Mouse (Mus musculus) hindbrain, embryonic 11.5 days (tissue): ENCODE results near the gene Olfm4. TPM values are rescaled to one million over a fixed set of nuclear protein-coding genes. Genes with fewer than 3 reads are reported as not detected.
A peak's percentile ranks its signal among the peaks of the same experiment; 100 is the strongest.

Experiments used
- ATAC-seq: fragments of 200-750 bp; cut with Nextera tagmentation; 2 replicates; pipeline ENCODE4 v1.8.0; 2017; ENCODE audit warnings: mild to moderate bottlenecking, moderate TSS enrichment, moderate library complexity; ENCODE audit not compliant: low FRiP score
- DNase-seq: peaks from one replicate; pipeline ENCODE4 v3.0.0-alpha.2; 2015; ENCODE audit warnings: low spot score
- H3K27ac ChIP-seq: fragments of 300-500 bp; sonication (generic); 2 replicates; pipeline ENCODE4 v1.5.1; 2014; ENCODE audit warnings: mild to moderate bottlenecking, low read depth, low read length
- H3K27me3 ChIP-seq: fragments of 300-500 bp; sonication (generic); 2 replicates; pipeline ENCODE4 v1.6.1; 2014; ENCODE audit warnings: mild to moderate bottlenecking, low read length, moderate library complexity, mixed read lengths; ENCODE audit not compliant: control insufficient read depth, insufficient read depth
- H3K36me3 ChIP-seq: fragments of 300-500 bp; sonication (generic); 2 replicates; pipeline ENCODE4 v1.6.1; 2014; ENCODE audit warnings: mild to moderate bottlenecking, low read length, moderate library complexity, mixed read lengths; ENCODE audit not compliant: control insufficient read depth, insufficient read depth
- H3K4me1 ChIP-seq: fragments of 300-500 bp; sonication (generic); replicated peaks from 2 replicates; pipeline ENCODE4 v1.6.1; 2014; ENCODE audit warnings: low read length, mixed read lengths; ENCODE audit not compliant: control insufficient read depth, insufficient read depth
- H3K4me2 ChIP-seq: fragments of 300-500 bp; sonication (generic); replicated peaks from 2 replicates; pipeline ENCODE4 v1.6.1; 2014; ENCODE audit warnings: mild to moderate bottlenecking, low read depth, low read length
- H3K4me3 ChIP-seq: fragments of 300-500 bp; sonication (generic); 2 replicates; pipeline ENCODE4 v1.5.1; 2014; ENCODE audit warnings: low read depth, low read length
- H3K9ac ChIP-seq: fragments of 300-500 bp; sonication (generic); 2 replicates; pipeline ENCODE4 v1.6.1; 2014; ENCODE audit warnings: low read depth, low read length
- H3K9me3 ChIP-seq: fragments of 300-500 bp; sonication (generic); 2 replicates; pipeline ENCODE4 v1.6.1; 2016; ENCODE audit warnings: low read length; ENCODE audit not compliant: control insufficient read depth
- WGBS: fragments of 180-500 bp; shearing (Covaris S2); extraction: QIAGEN DNeasy Blood & Tissue Kit; methylation state at CpG from one replicate; pipeline ENCODE4 v1.1.7; 2014; 5-methylcytosine and 5-hydroxymethylcytosine counted together
- polyA plus RNA-seq: library from polyadenylated mRNA; unstranded; fragments of >200 nt; fragmentation: Nextera tagmentation; extraction: Ambion mirVana; gene quantifications from 2 replicates; pipeline ENCODE4 v1.2.1, GENCODE M21; 2014

The Olfm4 gene
- polyA plus RNA-seq, 1 experiment from 2014 or later = 0.49 TPM

DNA sequence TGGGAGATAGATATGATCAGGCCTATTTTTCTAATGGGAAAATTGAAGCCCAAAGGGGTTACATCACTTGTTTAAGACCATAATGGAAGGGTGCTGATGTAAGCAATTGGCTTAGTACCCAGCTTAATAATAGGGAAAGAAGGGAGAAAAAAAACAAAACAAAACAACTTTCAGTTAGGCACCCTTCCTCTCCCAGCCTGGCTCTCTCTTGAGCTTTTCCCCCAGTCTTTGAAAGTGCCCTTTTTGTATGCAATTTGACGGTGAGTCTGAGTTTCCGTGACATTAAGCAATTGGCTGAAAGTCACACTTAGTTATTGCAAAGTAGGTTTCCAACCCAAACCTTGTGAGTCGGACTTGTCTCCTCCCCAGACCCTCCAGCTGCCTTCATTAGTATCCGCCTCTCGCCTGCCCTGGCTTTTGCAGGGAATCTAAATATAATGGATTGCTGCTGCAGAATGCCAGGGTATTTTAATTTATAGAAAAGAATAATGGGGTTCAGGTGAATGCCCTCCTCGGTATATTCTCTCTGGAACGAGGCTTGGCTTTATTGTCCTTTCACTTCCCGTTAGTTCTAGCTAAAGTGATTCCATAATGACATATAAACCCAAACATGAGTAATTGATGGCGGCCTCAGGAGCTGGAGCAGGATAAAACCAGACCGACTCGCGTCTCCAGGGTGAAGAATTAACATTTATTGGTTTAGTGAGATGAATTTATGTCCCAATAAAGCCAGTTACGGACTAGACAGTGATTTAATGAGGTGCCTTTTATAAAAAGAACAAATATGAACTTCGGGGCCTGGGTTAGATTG lies 12.7 kb upstream of the Olfm4 start:
- Histone ChIP-seq H3K4me2 (no peak overlapping the region), H3K27ac (no peak overlapping the region), H3K9ac (no peak overlapping the region), H3K4me1 (no peaks in the 10 kb centered on the region), H3K36me3 (no peaks in the 10 kb centered on the region), H3K4me3 (no peak overlapping the region), H3K27me3 (no peaks in the 10 kb centered on the region), H3K9me3 (no peaks in the 10 kb centered on the region)
- 65% methylated on average over 14 of the region's 14 CpGs for WGBS
- 0 out of 2 replicates have a peak, but pooled peaks have one; percentile 35 for ATAC-seq
- peak; percentile 5 for DNase-seq

DNA sequence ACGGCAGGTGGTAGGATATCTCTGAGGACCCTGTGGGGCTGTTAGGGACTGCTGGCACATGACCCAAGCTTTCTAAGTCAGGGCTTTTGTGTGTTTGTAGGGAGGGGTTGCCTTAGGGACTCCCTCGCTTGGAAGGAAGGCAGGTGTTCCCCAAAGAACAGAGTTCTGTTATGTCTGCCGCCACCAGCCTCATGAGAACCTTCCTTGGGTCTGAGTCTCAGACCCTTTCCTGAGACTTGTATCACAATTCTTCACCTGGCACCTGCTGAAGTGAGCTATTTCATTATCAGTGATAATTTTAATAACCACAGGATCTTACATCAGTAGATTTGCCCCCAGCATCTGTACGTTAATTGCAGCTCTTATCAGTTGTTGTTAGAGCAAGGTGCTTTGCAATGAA lies 2.4 kb upstream of the Olfm4 start:
- H3K4me2 ChIP-seq = no peak overlapping the region
- no peak overlapping the region for H3K4me3 ChIP-seq
- no peaks in the 10 kb centered on the region for H3K36me3 ChIP-seq
- DNase-seq (no peak), ATAC-seq (no peak)
- H3K9ac ChIP-seq = no peak overlapping the region
- no peaks in the 10 kb centered on the region for H3K4me1 ChIP-seq
- WGBS = 86% methylated on average over 4 of the region's 4 CpGs
- no peak overlapping the region for H3K27ac ChIP-seq
- H3K27me3 ChIP-seq = no peaks in the 10 kb centered on the region
- no peaks in the 10 kb centered on the region for H3K9me3 ChIP-seq

DNA sequence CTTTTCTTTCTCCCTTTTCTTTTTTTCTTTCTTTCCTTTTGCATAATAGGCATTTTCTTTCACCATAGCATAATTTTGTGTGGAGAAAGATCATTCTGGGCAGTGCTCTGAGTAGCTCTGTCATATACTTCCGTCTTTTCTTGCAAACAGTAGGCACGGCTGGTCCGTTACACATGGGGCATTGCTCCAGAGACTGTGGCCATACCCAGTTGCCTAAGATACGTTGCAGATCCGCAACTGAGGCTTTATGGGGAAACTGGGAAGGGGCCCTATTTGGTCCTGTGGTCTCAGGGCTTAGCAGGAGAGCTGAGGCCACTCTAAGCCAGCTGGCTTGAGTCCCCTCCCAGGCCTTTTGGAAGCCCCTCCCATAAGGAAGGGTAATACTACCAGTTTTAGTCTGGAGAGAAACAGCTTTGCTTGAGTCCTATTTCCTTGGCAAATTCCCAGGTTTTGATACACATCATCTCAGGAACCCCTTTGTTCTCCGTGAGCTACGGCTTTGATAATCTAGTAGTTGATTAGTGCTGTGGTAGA lies 1.3 kb downstream of the Olfm4 start:
- Histone ChIP-seq H3K27me3 (no peaks in the 10 kb centered on the region), H3K9ac (no peak overlapping the region), H3K4me2 (no peak overlapping the region), H3K27ac (no peak overlapping the region), H3K36me3 (no peaks in the 10 kb centered on the region), H3K4me3 (no peak overlapping the region), H3K4me1 (no peaks in the 10 kb centered on the region), H3K9me3 (no peaks in the 10 kb centered on the region)
- ATAC-seq (no peak), DNase-seq (no peak)
- WGBS = 89% methylated on average over 7 of the region's 7 CpGs

DNA sequence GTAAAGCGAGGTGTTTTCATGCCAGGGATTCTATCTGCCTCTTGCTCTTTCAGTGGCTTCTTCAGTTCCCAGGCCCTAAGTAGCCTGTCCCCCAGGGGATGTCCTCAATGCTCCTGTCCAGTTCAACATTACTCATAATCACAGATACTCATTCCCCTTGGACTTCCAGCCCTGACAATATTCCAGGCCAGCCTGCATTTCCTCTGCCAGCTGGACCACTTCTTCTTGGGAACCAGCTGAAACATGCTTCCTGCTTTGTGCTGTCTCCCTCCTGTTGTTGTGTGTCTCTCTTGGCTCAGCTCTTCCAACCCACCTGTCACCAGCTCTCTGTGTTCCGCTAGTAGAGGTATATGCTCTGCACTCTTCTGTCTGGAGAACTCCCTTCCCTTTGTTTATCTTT lies 1.8 kb downstream of the Olfm4 start:
- Histone ChIP-seq H3K4me2 (no peak overlapping the region), H3K9ac (no peak overlapping the region), H3K4me1 (no peaks in the 10 kb centered on the region), H3K9me3 (no peaks in the 10 kb centered on the region), H3K27me3 (no peaks in the 10 kb centered on the region), H3K4me3 (no peak overlapping the region), H3K36me3 (no peaks in the 10 kb centered on the region), H3K27ac (no peak overlapping the region)
- no peak for DNase-seq
- 96% methylated on average over 2 of the region's 2 CpGs for whole genome bisulfite sequencing
- no peak for ATAC-seq

DNA sequence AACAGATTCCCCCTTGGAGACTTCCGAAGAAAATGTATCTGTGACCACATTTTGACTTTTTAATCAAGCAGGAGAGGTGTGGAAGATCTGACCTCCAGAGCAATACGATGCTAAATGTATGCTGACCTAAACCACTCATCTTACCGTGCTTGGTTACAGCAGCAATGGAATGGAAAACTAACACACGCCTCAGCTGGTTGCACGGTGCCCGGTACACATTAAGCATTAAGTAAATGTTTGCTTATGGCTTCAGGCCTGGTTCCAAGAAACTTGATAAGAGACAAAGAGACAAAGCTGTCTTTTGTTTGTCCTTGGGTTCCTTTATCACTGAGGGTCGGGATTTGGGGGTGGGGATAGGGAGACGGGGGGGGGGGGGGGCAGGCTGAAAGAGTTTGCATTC lies 3.0 kb downstream of the Olfm4 start:
- Histone ChIP-seq H3K9me3 (no peaks in the 10 kb centered on the region), H3K27me3 (no peaks in the 10 kb centered on the region), H3K4me1 (no peaks in the 10 kb centered on the region), H3K4me2 (no peak overlapping the region), H3K36me3 (no peaks in the 10 kb centered on the region), H3K4me3 (no peak overlapping the region), H3K27ac (no peak overlapping the region), H3K9ac (no peak overlapping the region)
- DNase-seq (no peak), ATAC-seq (no peak)
- 70% methylated on average over 8 of the region's 8 CpGs for WGBS

DNA sequence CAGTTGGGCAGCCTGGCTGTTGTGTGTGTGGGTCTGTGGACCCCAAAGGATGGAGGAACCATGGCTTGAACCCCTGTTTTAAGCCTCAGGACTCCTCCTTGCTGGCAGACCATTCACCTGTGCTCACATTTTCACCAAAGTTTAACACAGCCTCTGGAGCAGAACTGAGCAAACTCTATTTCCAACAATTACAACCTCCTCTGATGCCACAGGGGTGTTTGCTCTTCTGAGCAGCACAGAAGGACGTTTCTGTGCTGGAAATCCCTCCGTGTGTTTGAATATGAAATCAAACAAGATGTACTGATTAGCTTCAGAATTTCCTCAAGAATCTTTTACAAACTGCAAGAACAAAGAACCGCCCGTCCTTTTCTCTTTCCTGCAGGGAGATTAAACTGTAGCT lies 5.9 kb downstream of the Olfm4 start:
- no peaks in the 10 kb centered on the region for H3K4me1 ChIP-seq
- H3K4me3 ChIP-seq = no peak overlapping the region
- 81% methylated on average over 4 of the region's 4 CpGs for WGBS
- no peaks in the 10 kb centered on the region for H3K36me3 ChIP-seq
- no peaks in the 10 kb centered on the region for H3K27me3 ChIP-seq
- H3K9ac ChIP-seq = no peak overlapping the region
- no peak overlapping the region for H3K27ac ChIP-seq
- no peaks in the 10 kb centered on the region for H3K9me3 ChIP-seq
- H3K4me2 ChIP-seq = no peak overlapping the region
- DNase-seq (no peak), ATAC-seq (no peak)

DNA sequence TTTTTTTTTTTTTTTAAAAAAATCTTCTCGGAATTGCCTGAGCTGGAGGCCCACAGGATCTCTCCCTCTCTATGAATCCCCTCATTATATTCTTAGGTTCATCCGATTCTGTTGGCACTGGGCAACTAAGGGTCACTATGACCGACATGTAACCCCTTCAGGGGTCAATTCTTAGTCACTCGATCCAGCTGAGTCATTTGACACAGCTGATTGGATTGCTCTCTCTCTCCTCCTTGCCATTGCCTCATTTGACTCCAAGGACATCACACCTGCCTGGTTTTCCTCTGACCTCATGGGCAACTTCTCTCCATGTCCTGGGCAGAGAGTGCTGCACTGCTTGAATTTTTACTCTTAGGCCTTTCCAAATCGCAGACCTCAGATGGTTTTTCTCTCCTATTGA lies 6.7 kb downstream of the Olfm4 start:
- Histone ChIP-seq H3K9me3 (no peaks in the 10 kb centered on the region), H3K27ac (no peak overlapping the region), H3K9ac (no peak overlapping the region), H3K4me3 (no peak overlapping the region), H3K4me1 (no peaks in the 10 kb centered on the region), H3K27me3 (no peaks in the 10 kb centered on the region), H3K36me3 (no peaks in the 10 kb centered on the region), H3K4me2 (no peak overlapping the region)
- DNase-seq (no peak), ATAC-seq (no peak)
- WGBS = 58% methylated on average over 5 of the region's 5 CpGs

DNA sequence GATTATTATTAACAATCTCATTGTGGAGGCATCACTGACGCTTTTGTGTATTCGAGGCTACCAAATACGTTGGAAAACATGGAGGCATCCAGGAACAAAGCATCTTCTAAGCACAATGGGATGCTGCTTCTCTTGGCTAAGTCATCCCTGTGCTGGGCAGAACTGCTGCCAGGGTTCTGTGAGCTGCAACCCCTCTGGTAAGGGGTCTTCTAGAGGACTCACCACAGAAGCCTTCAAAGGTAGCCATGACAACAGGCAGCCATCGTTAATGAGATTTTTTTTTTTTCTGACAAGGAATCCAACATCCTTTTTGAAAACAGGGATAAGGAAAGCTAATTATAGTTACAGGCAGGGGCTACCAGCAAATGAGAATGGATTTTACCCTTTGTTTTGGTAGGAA lies 13.7 kb downstream of the Olfm4 start:
- H3K9me3 ChIP-seq = no peaks in the 10 kb centered on the region
- H3K27ac ChIP-seq = no peak overlapping the region
- DNase-seq (peak; percentile 1), ATAC-seq (no peak)
- no peaks in the 10 kb centered on the region for H3K36me3 ChIP-seq
- WGBS = 61% methylated on average over 4 of the region's 4 CpGs
- H3K4me3 ChIP-seq = no peak overlapping the region
- no peaks in the 10 kb centered on the region for H3K4me1 ChIP-seq
- no peaks in the 10 kb centered on the region for H3K27me3 ChIP-seq
- H3K4me2 ChIP-seq = no peak overlapping the region
- no peak overlapping the region for H3K9ac ChIP-seq

DNA sequence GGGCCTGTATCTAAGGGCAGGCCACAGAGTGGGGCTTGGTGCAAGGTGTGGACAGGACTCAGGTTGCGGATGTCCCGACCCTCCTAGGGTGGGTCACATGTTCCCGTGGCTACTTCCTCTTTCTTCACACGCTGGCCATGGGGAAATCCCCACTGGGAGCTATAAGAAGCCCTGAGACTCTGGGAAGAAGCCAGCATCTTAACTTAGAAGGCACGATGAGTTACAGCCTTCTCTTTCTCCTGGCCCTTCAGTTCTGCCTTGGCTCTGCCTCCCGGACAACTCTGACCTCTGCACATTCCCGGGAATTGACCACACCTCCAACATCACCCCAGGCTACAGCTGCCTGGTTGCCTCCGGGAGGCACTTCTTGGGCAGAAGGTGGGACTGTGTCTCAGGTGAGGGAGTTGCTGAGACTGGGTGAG lies 16.2 kb downstream of the Olfm4 start:
- Histone ChIP-seq H3K9ac (no peak overlapping the region), H3K4me3 (no peak overlapping the region), H3K27ac (no peak overlapping the region), H3K4me2 (no peak overlapping the region), H3K4me1 (no peaks in the 10 kb centered on the region), H3K36me3 (no peaks in the 10 kb centered on the region), H3K27me3 (no peaks in the 10 kb centered on the region), H3K9me3 (no peaks in the 10 kb centered on the region)
- DNase-seq = no peak
- WGBS = 63% methylated on average over 8 of the region's 8 CpGs
- ATAC-seq = no peak
